Mouse (Mus musculus) forebrain, embryonic 11.5 days (tissue): Measurements from ENCODE around the gene Tmem63b. TPM values are rescaled to one million over a fixed set of nuclear protein-coding genes. Genes with fewer than 3 reads are reported as not detected.

Experiments
- ATAC-seq: fragments of 200-750 bp; cut with Nextera tagmentation; replicated peaks from 2 replicates; pipeline ENCODE4 v1.8.0; 2017; ENCODE audit warnings: moderate TSS enrichment; ENCODE audit not compliant: low FRiP score
- DNase-seq: peaks from one replicate; pipeline ENCODE4 v3.0.0-alpha.2; 2017; ENCODE audit warnings: low spot score
- H3K27ac ChIP-seq: fragments of 300-500 bp; sonication (generic); 2 replicates; pipeline ENCODE4 v1.5.1; 2014; ENCODE audit warnings: low read depth, low read length
- H3K27me3 ChIP-seq: fragments of 300-500 bp; sonication (generic); 2 replicates; pipeline ENCODE4 v1.6.1; 2014; ENCODE audit warnings: mild to moderate bottlenecking, low read length, mixed read lengths; ENCODE audit not compliant: control insufficient read depth, insufficient read depth
- H3K36me3 ChIP-seq: fragments of 300-500 bp; sonication (generic); 2 replicates; pipeline ENCODE4 v1.6.1; 2014; ENCODE audit warnings: mild to moderate bottlenecking, low read length, moderate library complexity, mixed read lengths; ENCODE audit not compliant: control insufficient read depth, insufficient read depth
- H3K4me1 ChIP-seq: fragments of 300-500 bp; sonication (generic); replicated peaks from 2 replicates; pipeline ENCODE4 v1.6.1; 2014; ENCODE audit warnings: low read length, mixed read lengths; ENCODE audit not compliant: control insufficient read depth, insufficient read depth
- H3K4me2 ChIP-seq: fragments of 300-500 bp; sonication (generic); 2 replicates; pipeline ENCODE4 v1.6.1; 2014; ENCODE audit warnings: low read depth, mild to moderate bottlenecking, low read length, moderate library complexity, mixed read lengths; ENCODE audit not compliant: severe bottlenecking
- H3K4me3 ChIP-seq: fragments of 300-500 bp; sonication (generic); 2 replicates; pipeline ENCODE4 v1.5.1; 2014; ENCODE audit warnings: low read depth, low read length
- H3K9ac ChIP-seq: fragments of 300-500 bp; sonication (generic); 2 replicates; pipeline ENCODE4 v1.6.1; 2014; ENCODE audit warnings: low read length
- H3K9me3 ChIP-seq: fragments of 300-500 bp; sonication (generic); 2 replicates; pipeline ENCODE4 v1.6.1; 2016; ENCODE audit warnings: low read length, mixed read lengths; ENCODE audit not compliant: control insufficient read depth
- WGBS: fragments of 180-500 bp; shearing (Covaris S2); extraction: QIAGEN DNeasy Blood & Tissue Kit; methylation state at CpG from one replicate; pipeline ENCODE4 v1.1.7; 2014; 5-methylcytosine and 5-hydroxymethylcytosine counted together
- polyA plus RNA-seq: library from polyadenylated mRNA; unstranded; fragments of >200 nt; fragmentation: Nextera tagmentation; extraction: Ambion mirVana; gene quantifications from 2 replicates; pipeline ENCODE4 v1.2.1, GENCODE M21; 2014

Tmem63b gene
- polyA plus RNA-seq, 1 experiment from 2014 or later, result 49.8 TPM

- Histone ChIP-seq H3K9ac (no peak overlapping the region), H3K4me1 (no peaks in the 10 kb centered on the region), H3K4me2 (no peak overlapping the region), H3K9me3 (no peaks in the 10 kb centered on the region), H3K27me3 (no peaks in the 10 kb centered on the region), H3K4me3 (no peak overlapping the region), H3K36me3 (no peaks in the 10 kb centered on the region), H3K27ac (no peak overlapping the region)
- WGBS, result 93% methylated on average over 6 of the region's 6 CpGs
- no peak for DNase-seq
- ATAC-seq, result no peak
These were observed 69.0 kb downstream of the Tmem63b start for GRCm38 (mm10) chr17:45617655-45618054.

GRCm38 (mm10) chr17:45616679-45617078 lies 70.0 kb downstream of the Tmem63b start:
- no peak overlapping the region for H3K4me2 ChIP-seq
- no peaks in the 10 kb centered on the region for H3K4me1 ChIP-seq
- DNase-seq (no peak), ATAC-seq (no peak)
- 91% methylated on average over 3 of the region's 3 CpGs for WGBS
- no peaks in the 10 kb centered on the region for H3K27me3 ChIP-seq
- no peak overlapping the region for H3K9ac ChIP-seq
- no peak overlapping the region for H3K4me3 ChIP-seq
- no peaks in the 10 kb centered on the region for H3K36me3 ChIP-seq
- H3K9me3 ChIP-seq, result no peaks in the 10 kb centered on the region
- no peak overlapping the region for H3K27ac ChIP-seq

GRCm38 (mm10) chr17:45616046-45616650 lies 70.6 kb downstream of the Tmem63b start:
- Histone ChIP-seq H3K4me1 (no peaks in the 10 kb centered on the region), H3K9ac (no peak overlapping the region), H3K9me3 (no peaks in the 10 kb centered on the region), H3K4me3 (no peak overlapping the region), H3K27me3 (no peaks in the 10 kb centered on the region), H3K27ac (no peak overlapping the region), H3K36me3 (no peaks in the 10 kb centered on the region), H3K4me2 (no peak overlapping the region)
- DNase-seq, result no peak
- no peak for ATAC-seq
- 67% methylated on average over 4 of the region's 4 CpGs for WGBS

- 90% methylated on average over 7 of the region's 7 CpGs for WGBS
- Histone ChIP-seq H3K4me1 (no peaks in the 10 kb centered on the region), H3K9me3 (no peaks in the 10 kb centered on the region), H3K4me3 (no peak overlapping the region), H3K9ac (no peak overlapping the region), H3K27ac (no peak overlapping the region), H3K4me2 (no peak overlapping the region), H3K27me3 (no peaks in the 10 kb centered on the region), H3K36me3 (no peaks in the 10 kb centered on the region)
- DNase-seq, result no peak
- no peak for ATAC-seq
These were observed 73.8 kb downstream of the Tmem63b start for GRCm38 (mm10) chr17:45612921-45613320.

- Histone ChIP-seq H3K27ac (no peak overlapping the region), H3K9ac (no peak overlapping the region), H3K4me3 (no peak overlapping the region), H3K27me3 (no peaks in the 10 kb centered on the region), H3K4me1 (no peaks in the 10 kb centered on the region), H3K4me2 (no peak overlapping the region), H3K36me3 (no peaks in the 10 kb centered on the region), H3K9me3 (no peaks in the 10 kb centered on the region)
- no peak for DNase-seq
- ATAC-seq, result no peak
- WGBS, result 85% methylated on average over 8 of the region's 8 CpGs
These were observed 74.7 kb downstream of the Tmem63b start for GRCm38 (mm10) chr17:45612008-45612407.

Other genes starting within 250 kb of the Tmem63b start
- 1.0 and 1.2 TPM in 2 replicates for gene Spats1, start 211.5 kb downstream of the Tmem63b start, polyA plus RNA-seq
- 24.6 and 25.2 TPM in 2 replicates for gene Aars2, start 180.1 kb downstream of the Tmem63b start, polyA plus RNA-seq
- 0.95 and 2.0 TPM in 2 replicates for gene Tcte1, start 163.5 kb downstream of the Tmem63b start, polyA plus RNA-seq
- 8.2 and 9.1 TPM in 2 replicates for gene Tmem151b, start 137.2 kb downstream of the Tmem63b start, polyA plus RNA-seq
- gene Nfkbie, start 131.2 kb downstream of the Tmem63b start, polyA plus RNA-seq, result 5.9 and 6.0 TPM in 2 replicates
- gene Slc35b2, start 123.0 kb downstream of the Tmem63b start, polyA plus RNA-seq, result 103 and 105 TPM in 2 replicates
- gene Hsp90ab1, start 113.6 kb downstream of the Tmem63b start, polyA plus RNA-seq, result 1,787 and 1,872 TPM in 2 replicates
- 56.7 TPM in 2 replicates for gene Slc29a1, start 87.3 kb downstream of the Tmem63b start, polyA plus RNA-seq
- gene Mymx, start 84.8 kb downstream of the Tmem63b start, polyA plus RNA-seq, result not detected in 2 replicates
- 0.44 and 0.69 TPM in 2 replicates for gene Capn11, start 27.6 kb downstream of the Tmem63b start, polyA plus RNA-seq
- gene Mrpl14, start 583 bp downstream of the Tmem63b start, polyA plus RNA-seq, result 107 and 108 TPM in 2 replicates
- gene 1600014C23Rik, start 46.9 kb upstream of the Tmem63b start, polyA plus RNA-seq, result 0.55 and 0.99 TPM in 2 replicates